Mouse (Mus musculus): ENCODE measurements at regions not wholly inside any gene's neighbourhood (a gene's known extent, or its start where the extent isn't known, plus 50 kb on each side); places are given as distances from the start of the nearest gene placed in this dataset.

DNA sequence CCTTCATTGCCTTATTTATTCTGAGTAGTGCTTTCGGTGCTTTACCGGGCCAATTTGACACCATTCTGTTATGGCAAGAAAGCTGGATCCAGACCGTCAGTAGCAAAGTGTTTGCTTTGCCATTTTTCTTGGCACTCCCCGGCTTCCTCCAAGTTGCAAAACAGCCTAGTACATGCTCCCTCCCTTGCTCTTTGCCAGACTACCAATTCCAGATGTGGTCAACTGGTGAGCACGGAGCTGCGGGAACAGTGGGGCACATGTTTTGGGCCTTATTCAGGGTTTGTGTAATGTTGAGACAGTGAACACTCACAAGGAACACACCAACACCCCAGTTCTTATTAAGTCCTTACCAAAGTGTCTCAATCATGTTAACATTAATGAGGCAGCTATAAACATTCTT is 348.4 kb upstream of the Adamts5 start:
- WGBS, result 81% methylated on average over 6 of the region's 6 CpGs
- H3K36me3 ChIP-seq (ENCODE audit: control insufficient read depth, insufficient read depth, low read length), result no peaks in the 10 kb centered on the region
- H3K27ac ChIP-seq (ENCODE audit: insufficient read depth, low read depth, low read length), result no peak overlapping the region
- no peak for TF ChIP-seq CTCF (IDR thresholded peaks at IDR 0.05; ENCODE audit: extremely low read depth, insufficient read length, insufficient replicate concordance, low read depth, low read length)
- no peak for TF ChIP-seq POLR2A (IDR thresholded peaks at IDR 0.05; ENCODE audit: low read depth, low read length)
- no peaks in the 10 kb centered on the region for H3K27me3 ChIP-seq (ENCODE audit: control insufficient read depth, insufficient read depth, low read length)
- no peak overlapping the region for H3K4me3 ChIP-seq (ENCODE audit: low read depth, low read length)
- no peaks in the 10 kb centered on the region for H3K4me1 ChIP-seq (ENCODE audit: control insufficient read depth, insufficient read depth, insufficient read length, low read length)

DNA sequence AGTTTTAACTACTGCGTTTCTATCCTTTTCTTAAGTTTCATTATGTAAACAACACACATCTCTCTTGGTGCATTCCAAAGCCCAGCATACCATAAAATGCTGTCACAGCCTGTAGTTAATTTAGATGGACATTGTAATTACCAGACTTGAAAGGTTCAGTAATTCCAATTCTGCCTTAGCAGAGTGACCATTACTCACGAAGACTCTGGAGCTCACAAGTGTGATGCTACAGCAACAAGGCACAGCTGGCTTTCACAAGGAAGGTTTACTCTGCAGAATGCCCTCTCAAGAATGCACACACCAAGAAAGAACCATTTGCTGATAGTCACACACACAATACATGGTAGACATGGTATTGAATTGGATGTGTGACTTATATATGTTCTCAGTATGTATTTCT is 342.6 kb upstream of the Adamts5 start:
- TF ChIP-seq POLR2A (IDR thresholded peaks at IDR 0.05; ENCODE audit: low read depth, low read length) (no peak), CTCF (IDR thresholded peaks at IDR 0.05; ENCODE audit: extremely low read depth, insufficient read length, insufficient replicate concordance, low read depth, low read length) (no peak)
- H3K4me3 ChIP-seq (ENCODE audit: low read depth, low read length), result no peak overlapping the region
- H3K27ac ChIP-seq (ENCODE audit: insufficient read depth, low read depth, low read length), result no peak overlapping the region

DNA sequence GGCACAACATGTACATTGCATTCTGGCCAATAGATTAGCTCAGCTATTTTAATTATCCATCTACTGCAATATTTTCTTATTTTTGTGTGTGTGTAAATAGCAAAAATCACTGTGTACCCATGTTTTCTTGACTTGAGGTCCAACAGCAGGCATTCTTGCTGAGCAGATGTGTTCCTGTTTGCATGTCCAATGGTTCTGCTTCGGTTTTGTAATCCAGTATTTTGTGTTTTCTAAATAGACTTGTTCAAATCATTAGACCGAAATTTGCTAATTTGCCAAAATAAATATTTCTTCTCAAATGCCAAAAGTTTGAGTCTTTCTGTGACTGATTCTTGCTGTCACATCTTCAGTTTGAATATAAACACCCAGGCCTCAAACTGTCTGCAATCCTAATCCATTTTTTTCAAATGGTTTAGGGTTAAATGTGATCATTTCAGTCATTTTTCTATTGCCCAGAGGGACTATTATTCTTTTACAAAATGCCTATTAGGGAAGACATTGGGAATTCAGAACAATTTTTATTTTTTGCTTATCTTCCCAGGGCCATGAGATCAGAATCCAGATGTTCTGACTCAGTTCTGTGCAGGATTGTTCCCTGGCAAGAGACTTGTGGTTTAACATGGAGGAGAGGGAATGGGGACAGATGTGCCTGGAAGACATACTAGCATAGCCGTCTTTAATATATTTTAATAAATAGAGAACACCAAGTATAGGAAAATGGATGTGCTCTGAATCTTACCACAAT is 341.3 kb upstream of the Adamts5 start:
- Histone ChIP-seq H3K36me3 (ENCODE audit: control insufficient read depth, insufficient read depth, low read length) (no peaks in the 10 kb centered on the region), H3K27ac (ENCODE audit: insufficient read depth, low read depth, low read length) (no peak overlapping the region), H3K4me3 (ENCODE audit: low read depth, low read length) (no peak overlapping the region), H3K27me3 (ENCODE audit: control insufficient read depth, insufficient read depth, low read length) (no peaks in the 10 kb centered on the region), H3K4me1 (ENCODE audit: control insufficient read depth, insufficient read depth, insufficient read length, low read length) (no peaks in the 10 kb centered on the region)
- TF ChIP-seq POLR2A (IDR thresholded peaks at IDR 0.05; ENCODE audit: low read depth, low read length) (no peak), CTCF (IDR thresholded peaks at IDR 0.05; ENCODE audit: extremely low read depth, insufficient read length, insufficient replicate concordance, low read depth, low read length) (no peak)
- WGBS, result 65% methylated on average over 3 of the region's 3 CpGs

More for the DNA sequence above, 342.6 kb upstream of the Adamts5 start:
- Histone ChIP-seq H3K36me3 (ENCODE audit: control insufficient read depth, insufficient read depth, low read length) (no peaks in the 10 kb centered on the region), H3K4me1 (ENCODE audit: control insufficient read depth, insufficient read depth, insufficient read length, low read length) (no peaks in the 10 kb centered on the region), H3K27me3 (ENCODE audit: control insufficient read depth, insufficient read depth, low read length) (no peaks in the 10 kb centered on the region)
- WGBS, result 63% methylated on average over 2 of the region's 2 CpGs

DNA sequence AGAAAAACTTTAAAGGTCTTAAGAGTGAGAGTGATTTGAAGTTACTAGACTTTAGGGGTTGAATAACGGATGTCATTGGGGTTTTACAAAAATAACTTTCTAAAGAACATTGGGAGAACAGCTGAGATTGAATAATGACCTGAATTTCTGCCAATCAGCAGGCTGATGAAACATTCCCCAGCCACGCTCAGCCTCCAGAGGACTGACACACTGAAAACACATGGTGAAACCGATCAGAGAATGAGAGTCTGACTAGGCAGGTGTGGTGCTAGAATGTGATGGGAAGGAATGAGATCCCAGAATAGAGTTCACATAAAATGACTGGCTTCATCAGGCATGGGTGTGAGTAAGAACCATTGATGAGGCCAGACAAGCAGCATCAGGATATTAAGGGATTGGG is 321.4 kb upstream of the Adamts5 start:
- TF ChIP-seq POLR2A (IDR thresholded peaks at IDR 0.05; ENCODE audit: low read depth, low read length) (no peak), CTCF (IDR thresholded peaks at IDR 0.05; ENCODE audit: extremely low read depth, insufficient read length, insufficient replicate concordance, low read depth, low read length) (no peak)
- Histone ChIP-seq H3K4me1 (ENCODE audit: control insufficient read depth, insufficient read depth, insufficient read length, low read length) (no peaks in the 10 kb centered on the region), H3K27me3 (ENCODE audit: control insufficient read depth, insufficient read depth, low read length) (no peaks in the 10 kb centered on the region), H3K4me3 (ENCODE audit: low read depth, low read length) (no peak overlapping the region), H3K27ac (ENCODE audit: insufficient read depth, low read depth, low read length) (no peak overlapping the region), H3K36me3 (ENCODE audit: control insufficient read depth, insufficient read depth, low read length) (no peaks in the 10 kb centered on the region)
- WGBS, result 66% methylated on average over 3 of the region's 3 CpGs

DNA sequence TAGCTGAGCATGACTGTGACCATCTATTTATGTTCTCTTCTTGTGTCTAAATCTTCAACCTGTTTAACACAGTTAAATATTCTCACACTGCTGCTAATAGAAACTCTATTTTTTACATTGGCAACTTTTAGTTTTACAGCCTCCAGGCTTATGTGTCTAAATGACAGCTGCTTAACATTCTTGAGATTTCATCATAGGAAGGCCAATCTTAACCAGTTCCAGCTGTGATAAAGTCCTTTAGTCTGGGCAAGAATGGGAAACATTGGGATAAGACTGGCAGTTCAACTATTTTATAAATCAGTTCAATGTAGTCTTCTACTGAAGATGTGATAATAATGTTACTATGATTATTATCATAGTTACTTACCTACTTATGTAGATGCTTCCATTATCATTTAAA is 308.9 kb upstream of the Adamts5 start:
- H3K4me3 ChIP-seq (ENCODE audit: low read depth, low read length), result no peak overlapping the region
- no peak overlapping the region for H3K27ac ChIP-seq (ENCODE audit: insufficient read depth, low read depth, low read length)
- H3K36me3 ChIP-seq (ENCODE audit: control insufficient read depth, insufficient read depth, low read length), result no peaks in the 10 kb centered on the region
- no peaks in the 10 kb centered on the region for H3K27me3 ChIP-seq (ENCODE audit: control insufficient read depth, insufficient read depth, low read length)
- TF ChIP-seq POLR2A (IDR thresholded peaks at IDR 0.05; ENCODE audit: low read depth, low read length), result no peak
- no peaks in the 10 kb centered on the region for H3K4me1 ChIP-seq (ENCODE audit: control insufficient read depth, insufficient read depth, insufficient read length, low read length)

DNA sequence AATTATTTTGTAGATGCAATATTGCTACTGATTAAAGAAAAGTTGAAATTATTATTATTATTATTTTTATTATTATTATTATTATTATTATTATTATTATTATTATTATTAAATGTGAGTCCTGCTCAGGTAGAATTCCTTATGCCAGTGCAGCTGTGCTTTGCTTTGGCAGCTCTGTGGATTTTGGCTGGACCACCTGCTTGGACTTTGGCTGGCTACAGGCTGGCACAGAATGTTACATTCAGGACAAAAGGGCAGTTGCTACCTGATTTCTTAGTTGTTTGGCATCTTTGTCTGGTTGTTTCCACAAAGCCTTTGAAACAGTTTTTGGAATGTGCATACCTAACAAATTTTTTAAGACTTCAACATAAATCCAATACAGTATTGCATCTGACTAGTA is 307.7 kb upstream of the Adamts5 start:
- Histone ChIP-seq H3K4me1 (ENCODE audit: control insufficient read depth, insufficient read depth, insufficient read length, low read length) (no peaks in the 10 kb centered on the region), H3K4me3 (ENCODE audit: low read depth, low read length) (no peak overlapping the region), H3K27me3 (ENCODE audit: control insufficient read depth, insufficient read depth, low read length) (no peaks in the 10 kb centered on the region), H3K27ac (ENCODE audit: insufficient read depth, low read depth, low read length) (no peak overlapping the region), H3K36me3 (ENCODE audit: control insufficient read depth, insufficient read depth, low read length) (no peaks in the 10 kb centered on the region)
- no peak for TF ChIP-seq CTCF (IDR thresholded peaks at IDR 0.05; ENCODE audit: extremely low read depth, insufficient read length, insufficient replicate concordance, low read depth, low read length)
- no peak for TF ChIP-seq POLR2A (IDR thresholded peaks at IDR 0.05; ENCODE audit: low read depth, low read length)

DNA sequence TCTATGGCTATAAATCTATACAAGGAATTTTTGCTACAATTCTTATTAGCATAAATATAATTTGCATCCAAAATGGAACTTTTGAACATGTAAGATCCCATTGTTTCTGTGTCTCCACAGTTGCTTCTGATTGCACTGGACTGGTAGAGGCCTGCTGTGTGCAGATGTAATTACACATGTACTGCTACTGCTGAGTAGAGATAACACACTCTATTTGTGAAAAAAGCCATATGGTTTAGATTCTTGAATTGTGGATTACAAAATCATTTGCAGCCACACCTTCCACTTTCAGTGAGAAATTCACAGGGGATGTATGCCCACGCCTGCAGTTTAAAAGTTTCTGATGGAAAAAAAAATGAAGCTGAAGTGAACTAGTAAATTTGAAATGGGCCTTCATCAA is 288.2 kb upstream of the Adamts5 start:
- 88% methylated on average over 1 of the region's 1 CpGs for WGBS
- Histone ChIP-seq H3K27me3 (ENCODE audit: control insufficient read depth, insufficient read depth, low read length) (no peaks in the 10 kb centered on the region), H3K36me3 (ENCODE audit: control insufficient read depth, insufficient read depth, low read length) (no peaks in the 10 kb centered on the region), H3K4me1 (ENCODE audit: control insufficient read depth, insufficient read depth, insufficient read length, low read length) (no peaks in the 10 kb centered on the region), H3K27ac (ENCODE audit: insufficient read depth, low read depth, low read length) (no peak overlapping the region), H3K4me3 (ENCODE audit: low read depth, low read length) (no peak overlapping the region)
- TF ChIP-seq POLR2A (IDR thresholded peaks at IDR 0.05; ENCODE audit: low read depth, low read length) (no peak), CTCF (IDR thresholded peaks at IDR 0.05; ENCODE audit: extremely low read depth, insufficient read length, insufficient replicate concordance, low read depth, low read length) (no peak)
